Mouse (Mus musculus): ENCODE measurements around the gene Actr5. TPM values are rescaled to one million over a fixed set of nuclear protein-coding genes. Genes with fewer than 3 reads are reported as not detected.

Gene Actr5
- polyA plus RNA-seq, 1 experiment from 2014 or later: 13.0 TPM

- no peak overlapping the region for H3K4me3 ChIP-seq (ENCODE audit: low read depth, low read length)
- H3K4me1 ChIP-seq (replicated peaks; ENCODE audit: control insufficient read depth, insufficient read depth, low read length): 0 out of 2 replicates have a peak, but pooled peaks cover 3% of the 10 kb centered on the region
- DNase-seq (ENCODE audit: low spot score) (no peak), ATAC-seq (replicated peaks; ENCODE audit: low FRiP score, low TSS enrichment, low read depth) (no peak)
- H3K4me2 ChIP-seq (ENCODE audit: low read length): no peak overlapping the region
- no peaks in the 10 kb centered on the region for H3K36me3 ChIP-seq (ENCODE audit: control insufficient read depth, insufficient read depth, low read length)
- no peak overlapping the region for H3K27ac ChIP-seq (ENCODE audit: low read depth)
- H3K27me3 ChIP-seq (replicated peaks; ENCODE audit: control insufficient read depth, insufficient read depth, low read length): peaks cover 100% of the 10 kb centered on the region
- H3K9me3 ChIP-seq (ENCODE audit: control insufficient read depth, low read length): no peaks in the 10 kb centered on the region
- no peak overlapping the region for H3K9ac ChIP-seq (ENCODE audit: low read length)
- 4% methylated on average over 29 of the region's 30 CpGs for WGBS
Measured at GRCm38 (mm10) chr2:158611726-158612670, 12.7 kb upstream of the Actr5 start.

DNA sequence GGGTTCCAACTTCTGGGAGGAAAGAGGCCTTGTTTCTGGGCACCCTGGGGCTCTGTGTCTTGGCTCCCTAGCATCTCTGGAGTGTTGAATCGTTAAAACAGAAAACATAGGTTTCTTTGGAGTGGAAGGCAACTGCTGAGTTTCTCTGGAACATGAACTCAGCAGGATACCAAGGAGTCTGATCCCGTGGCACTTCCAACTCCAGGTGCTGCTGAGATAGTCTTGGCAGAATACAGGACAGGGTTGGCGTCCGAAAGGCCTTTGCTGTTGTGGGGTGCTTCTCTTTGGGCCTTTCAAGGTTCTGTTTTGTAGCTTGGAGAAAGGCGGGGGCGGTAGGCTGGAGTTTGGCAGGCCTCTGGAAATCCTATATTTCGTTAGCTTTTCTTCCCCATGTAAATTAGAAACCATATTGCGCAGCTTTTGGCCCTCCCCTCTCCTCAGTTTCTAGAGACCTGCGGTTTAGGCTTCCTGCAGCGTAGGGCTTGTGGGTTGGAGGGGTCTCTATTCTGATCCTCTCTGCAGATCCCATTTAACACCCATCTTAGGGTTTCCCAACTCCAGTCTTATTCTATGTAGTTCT is 11.9 kb upstream of the Actr5 start:
- WGBS: 7% methylated on average over 10 of the region's 10 CpGs
- Histone ChIP-seq H3K9me3 (ENCODE audit: control insufficient read depth, low read length) (no peaks in the 10 kb centered on the region), H3K27ac (ENCODE audit: low read depth) (no peak overlapping the region), H3K9ac (ENCODE audit: low read length) (no peak overlapping the region), H3K4me1 (replicated peaks; ENCODE audit: control insufficient read depth, insufficient read depth, low read length) (0 out of 2 replicates have a peak, but pooled peaks cover 3% of the 10 kb centered on the region), H3K4me2 (ENCODE audit: low read length) (no peak overlapping the region), H3K36me3 (ENCODE audit: control insufficient read depth, insufficient read depth, low read length) (no peaks in the 10 kb centered on the region), H3K4me3 (ENCODE audit: low read depth, low read length) (no peak overlapping the region), H3K27me3 (replicated peaks; ENCODE audit: control insufficient read depth, insufficient read depth, low read length) (peaks cover 100% of the 10 kb centered on the region)
- DNase-seq (ENCODE audit: low spot score) (peak; percentile 89), ATAC-seq (replicated peaks; ENCODE audit: low FRiP score, low TSS enrichment, low read depth) (no peak)

DNA sequence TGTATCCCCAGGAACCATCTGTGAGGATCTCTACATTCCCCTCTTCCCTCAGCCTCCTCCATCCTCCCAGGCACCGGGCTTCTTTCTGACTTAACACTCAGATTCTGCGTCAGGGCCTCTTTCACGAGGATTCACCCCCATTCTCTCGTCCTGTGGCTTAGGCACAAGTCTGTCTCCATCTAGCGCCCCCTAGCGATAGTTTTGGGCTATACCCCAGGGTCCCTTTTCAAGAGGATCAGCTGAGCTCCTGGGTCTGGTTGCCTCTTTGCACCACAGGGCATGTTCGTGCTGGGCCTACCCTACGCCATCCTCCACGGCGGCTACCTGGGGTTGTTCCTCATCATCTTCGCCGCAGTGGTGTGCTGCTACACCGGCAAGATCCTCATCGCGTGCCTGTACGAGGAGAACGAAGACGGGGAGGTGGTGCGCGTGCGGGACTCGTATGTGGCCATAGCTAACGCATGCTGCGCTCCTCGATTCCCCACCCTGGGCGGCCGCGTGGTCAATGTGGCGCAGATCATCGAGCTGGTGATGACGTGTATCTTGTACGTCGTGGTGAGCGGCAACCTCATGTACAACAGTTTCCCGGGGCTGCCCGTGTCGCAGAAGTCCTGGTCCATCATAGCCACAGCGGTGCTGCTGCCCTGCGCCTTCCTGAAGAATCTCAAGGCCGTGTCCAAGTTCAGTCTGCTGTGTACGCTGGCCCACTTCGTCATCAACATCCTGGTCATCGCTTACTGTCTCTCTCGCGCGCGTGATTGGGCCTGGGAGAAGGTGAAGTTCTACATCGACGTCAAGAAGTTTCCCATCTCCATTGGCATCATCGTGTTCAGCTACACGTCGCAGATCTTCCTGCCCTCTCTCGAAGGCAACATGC is 10.9 kb upstream of the Actr5 start:
- H3K9ac ChIP-seq (ENCODE audit: low read length): no peak overlapping the region
- 4% methylated on average over 53 of the region's 53 CpGs for WGBS
- H3K9me3 ChIP-seq (ENCODE audit: control insufficient read depth, low read length): no peaks in the 10 kb centered on the region
- DNase-seq (ENCODE audit: low spot score) (peak; percentile 81), ATAC-seq (replicated peaks; ENCODE audit: low FRiP score, low TSS enrichment, low read depth) (no peak)
- H3K36me3 ChIP-seq (ENCODE audit: control insufficient read depth, insufficient read depth, low read length): no peaks in the 10 kb centered on the region
- H3K4me3 ChIP-seq (ENCODE audit: low read depth, low read length): no peak overlapping the region
- H3K4me1 ChIP-seq (replicated peaks; ENCODE audit: control insufficient read depth, insufficient read depth, low read length): 0 out of 2 replicates have a peak, but pooled peaks cover 3% of the 10 kb centered on the region
- H3K27me3 ChIP-seq (replicated peaks; ENCODE audit: control insufficient read depth, insufficient read depth, low read length): peaks cover 100% of the 10 kb centered on the region
- no peak overlapping the region for H3K4me2 ChIP-seq (ENCODE audit: low read length)
- no peak overlapping the region for H3K27ac ChIP-seq (ENCODE audit: low read depth)

DNA sequence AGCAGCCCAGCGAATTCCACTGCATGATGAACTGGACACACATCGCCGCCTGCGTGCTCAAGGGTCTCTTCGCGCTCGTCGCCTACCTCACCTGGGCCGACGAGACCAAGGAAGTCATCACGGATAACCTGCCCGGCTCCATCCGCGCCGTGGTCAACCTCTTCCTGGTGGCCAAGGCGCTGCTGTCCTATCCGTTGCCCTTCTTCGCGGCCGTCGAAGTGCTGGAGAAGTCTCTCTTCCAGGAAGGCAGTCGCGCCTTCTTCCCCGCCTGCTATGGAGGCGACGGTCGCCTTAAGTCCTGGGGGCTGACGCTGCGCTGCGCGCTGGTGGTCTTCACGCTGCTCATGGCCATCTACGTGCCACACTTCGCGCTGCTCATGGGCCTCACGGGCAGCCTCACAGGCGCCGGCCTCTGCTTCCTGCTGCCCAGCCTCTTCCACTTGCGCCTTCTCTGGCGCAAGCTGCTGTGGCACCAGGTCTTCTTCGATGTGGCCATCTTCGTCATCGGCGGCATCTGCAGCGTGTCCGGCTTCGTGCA is 10.2 kb upstream of the Actr5 start:
- H3K4me2 ChIP-seq (ENCODE audit: low read length): peak overlapping the region; percentile 11; the same call in 1 of the 2 replicates

DNA sequence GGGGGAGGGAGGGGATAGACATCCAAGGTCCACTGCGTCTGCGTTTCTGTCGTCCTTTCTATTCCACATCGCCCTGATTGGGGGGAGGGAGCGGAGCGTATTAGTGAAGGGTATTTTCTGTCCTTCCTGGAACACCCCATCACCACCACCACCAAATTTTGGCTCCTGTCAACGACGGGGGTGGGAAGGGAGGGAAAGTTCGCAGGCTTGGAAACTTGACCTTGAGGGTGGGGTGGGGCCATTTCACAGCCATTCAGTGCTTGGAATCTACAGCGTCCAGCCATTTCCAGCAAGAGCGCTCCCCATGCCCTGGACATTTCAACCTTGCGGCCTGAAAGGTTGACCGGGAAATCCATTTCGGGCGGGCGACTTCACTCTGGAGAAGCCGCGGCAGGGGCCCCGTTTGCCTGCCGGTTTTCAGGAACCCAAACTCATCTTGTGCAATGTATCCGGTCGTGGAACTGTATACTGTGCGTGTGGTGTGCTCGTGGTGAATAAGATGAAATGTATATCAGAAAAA is 9.5 kb upstream of the Actr5 start:
- Histone ChIP-seq H3K27me3 (replicated peaks; ENCODE audit: control insufficient read depth, insufficient read depth, low read length) (peaks cover 99% of the 10 kb centered on the region), H3K4me3 (ENCODE audit: low read depth, low read length) (no peak overlapping the region), H3K4me2 (ENCODE audit: low read length) (no peak overlapping the region), H3K9me3 (ENCODE audit: control insufficient read depth, low read length) (no peaks in the 10 kb centered on the region), H3K36me3 (ENCODE audit: control insufficient read depth, insufficient read depth, low read length) (no peaks in the 10 kb centered on the region), H3K27ac (ENCODE audit: low read depth) (no peak overlapping the region), H3K9ac (ENCODE audit: low read length) (no peak overlapping the region), H3K4me1 (replicated peaks; ENCODE audit: control insufficient read depth, insufficient read depth, low read length) (0 out of 2 replicates have a peak, but pooled peaks cover 3% of the 10 kb centered on the region)
- DNase-seq (ENCODE audit: low spot score): no peak
- no peak for ATAC-seq (replicated peaks; ENCODE audit: low FRiP score, low TSS enrichment, low read depth)
- WGBS: 2% methylated on average over 24 of the region's 24 CpGs

More for the DNA sequence above, 10.2 kb upstream of the Actr5 start:
- ATAC-seq (replicated peaks; ENCODE audit: low FRiP score, low TSS enrichment, low read depth) (no peak), DNase-seq (ENCODE audit: low spot score) (peak; percentile 58)
- Histone ChIP-seq H3K4me3 (ENCODE audit: low read depth, low read length) (no peak overlapping the region), H3K4me1 (replicated peaks; ENCODE audit: control insufficient read depth, insufficient read depth, low read length) (0 out of 2 replicates have a peak, but pooled peaks cover 3% of the 10 kb centered on the region), H3K9ac (ENCODE audit: low read length) (no peak overlapping the region), H3K36me3 (ENCODE audit: control insufficient read depth, insufficient read depth, low read length) (no peaks in the 10 kb centered on the region), H3K27me3 (replicated peaks; ENCODE audit: control insufficient read depth, insufficient read depth, low read length) (peaks cover 100% of the 10 kb centered on the region), H3K9me3 (ENCODE audit: control insufficient read depth, low read length) (no peaks in the 10 kb centered on the region), H3K27ac (ENCODE audit: low read depth) (no peak overlapping the region)
- 3% methylated on average over 47 of the region's 47 CpGs for WGBS

- Histone ChIP-seq H3K9ac (ENCODE audit: low read length) (no peak overlapping the region), H3K4me1 (replicated peaks; ENCODE audit: control insufficient read depth, insufficient read depth, low read length) (0 out of 2 replicates have a peak, but pooled peaks cover 3% of the 10 kb centered on the region), H3K4me2 (ENCODE audit: low read length) (no peak overlapping the region), H3K27me3 (replicated peaks; ENCODE audit: control insufficient read depth, insufficient read depth, low read length) (peaks cover 95% of the 10 kb centered on the region), H3K36me3 (ENCODE audit: control insufficient read depth, insufficient read depth, low read length) (no peaks in the 10 kb centered on the region), H3K9me3 (ENCODE audit: control insufficient read depth, low read length) (no peaks in the 10 kb centered on the region), H3K4me3 (ENCODE audit: low read depth, low read length) (no peak overlapping the region), H3K27ac (ENCODE audit: low read depth) (no peak overlapping the region)
- WGBS: 5% methylated on average over 13 of the region's 13 CpGs
- DNase-seq (ENCODE audit: low spot score) (no peak), ATAC-seq (replicated peaks; ENCODE audit: low FRiP score, low TSS enrichment, low read depth) (no peak)
Measured at GRCm38 (mm10) chr2:158615702-158616101, 9.0 kb upstream of the Actr5 start.

GRCm38 (mm10) chr2:158616296-158616695 is 8.4 kb upstream of the Actr5 start:
- no peaks in the 10 kb centered on the region for H3K9me3 ChIP-seq (ENCODE audit: control insufficient read depth, low read length)
- H3K27me3 ChIP-seq (replicated peaks; ENCODE audit: control insufficient read depth, insufficient read depth, low read length): peaks cover 93% of the 10 kb centered on the region
- H3K4me3 ChIP-seq (ENCODE audit: low read depth, low read length): no peak overlapping the region
- no peak overlapping the region for H3K4me2 ChIP-seq (ENCODE audit: low read length)
- H3K27ac ChIP-seq (ENCODE audit: low read depth): no peak overlapping the region
- DNase-seq (ENCODE audit: low spot score): no peak
- 3% methylated on average over 12 of the region's 12 CpGs for WGBS
- 0 out of 2 replicates have a peak, but pooled peaks cover 3% of the 10 kb centered on the region for H3K4me1 ChIP-seq (replicated peaks; ENCODE audit: control insufficient read depth, insufficient read depth, low read length)
- no peak for ATAC-seq (replicated peaks; ENCODE audit: low FRiP score, low TSS enrichment, low read depth)
- no peak overlapping the region for H3K9ac ChIP-seq (ENCODE audit: low read length)
- H3K36me3 ChIP-seq (ENCODE audit: control insufficient read depth, insufficient read depth, low read length): no peaks in the 10 kb centered on the region

DNA sequence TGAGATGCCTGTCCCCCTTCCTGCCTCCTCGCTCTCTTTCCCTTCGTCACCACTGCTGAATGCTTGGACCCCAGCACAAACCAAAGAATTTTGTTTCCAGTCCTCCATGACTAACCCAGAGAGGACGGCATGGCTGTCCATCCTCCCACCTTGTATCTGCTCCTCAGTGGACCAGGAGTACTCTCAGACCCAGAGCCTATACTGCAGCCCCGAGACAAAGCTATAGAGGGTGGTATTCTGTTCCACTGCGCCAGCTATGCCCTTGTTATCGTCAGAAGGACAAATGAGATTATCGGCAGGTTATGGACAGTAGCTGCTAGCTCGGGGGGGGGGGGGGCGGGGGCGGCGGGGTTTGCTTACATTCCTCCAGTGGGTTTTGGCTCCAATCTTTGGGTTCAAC is 7.9 kb upstream of the Actr5 start:
- no peak overlapping the region for H3K9ac ChIP-seq (ENCODE audit: low read length)
- H3K36me3 ChIP-seq (ENCODE audit: control insufficient read depth, insufficient read depth, low read length): no peaks in the 10 kb centered on the region
- no peak for ATAC-seq (replicated peaks; ENCODE audit: low FRiP score, low TSS enrichment, low read depth)
- H3K27ac ChIP-seq (ENCODE audit: low read depth): no peak overlapping the region
- H3K9me3 ChIP-seq (ENCODE audit: control insufficient read depth, low read length): no peaks in the 10 kb centered on the region
- no peak for DNase-seq (ENCODE audit: low spot score)
- H3K4me3 ChIP-seq (ENCODE audit: low read depth, low read length): no peak overlapping the region
- H3K4me1 ChIP-seq (replicated peaks; ENCODE audit: control insufficient read depth, insufficient read depth, low read length): 0 out of 2 replicates have a peak, but pooled peaks cover 3% of the 10 kb centered on the region
- WGBS: 9% methylated on average over 11 of the region's 11 CpGs
- peaks cover 88% of the 10 kb centered on the region for H3K27me3 ChIP-seq (replicated peaks; ENCODE audit: control insufficient read depth, insufficient read depth, low read length)
- H3K4me2 ChIP-seq (ENCODE audit: low read length): no peak overlapping the region

Data from intestine, embryonic 14.5 days (tissue).